Mouse (Mus musculus) left cerebral cortex, postnatal 25 days (tissue): ENCODE measurements around the gene Gadd45g. TPM values are rescaled to one million over a fixed set of nuclear protein-coding genes. Genes with fewer than 3 reads are reported as not detected.

Experiments
- DNase-seq, 2 experiments: peaks; one replicate each; pipeline ENCODE4 v3.0.0; 2022; ENCODE audit warnings: low spot score in 2 of 2, mixed read lengths in 1 of 2
- intact Hi-C: fragments of 180-260 bp; cut with DNase I; formaldehyde crosslinking; loops from one replicate; pipeline ENCODE4 v1.15.1; 2025
- total RNA-seq, 2 experiments: library from RNA; stranded (reverse); gene quantifications; 2 replicates each; pipeline ENCODE4 v1.2.3; 2021

Gene Gadd45g
- total RNA-seq, 2 experiments from 2014 or later: 11.6 to 16.9 TPM

DNA sequence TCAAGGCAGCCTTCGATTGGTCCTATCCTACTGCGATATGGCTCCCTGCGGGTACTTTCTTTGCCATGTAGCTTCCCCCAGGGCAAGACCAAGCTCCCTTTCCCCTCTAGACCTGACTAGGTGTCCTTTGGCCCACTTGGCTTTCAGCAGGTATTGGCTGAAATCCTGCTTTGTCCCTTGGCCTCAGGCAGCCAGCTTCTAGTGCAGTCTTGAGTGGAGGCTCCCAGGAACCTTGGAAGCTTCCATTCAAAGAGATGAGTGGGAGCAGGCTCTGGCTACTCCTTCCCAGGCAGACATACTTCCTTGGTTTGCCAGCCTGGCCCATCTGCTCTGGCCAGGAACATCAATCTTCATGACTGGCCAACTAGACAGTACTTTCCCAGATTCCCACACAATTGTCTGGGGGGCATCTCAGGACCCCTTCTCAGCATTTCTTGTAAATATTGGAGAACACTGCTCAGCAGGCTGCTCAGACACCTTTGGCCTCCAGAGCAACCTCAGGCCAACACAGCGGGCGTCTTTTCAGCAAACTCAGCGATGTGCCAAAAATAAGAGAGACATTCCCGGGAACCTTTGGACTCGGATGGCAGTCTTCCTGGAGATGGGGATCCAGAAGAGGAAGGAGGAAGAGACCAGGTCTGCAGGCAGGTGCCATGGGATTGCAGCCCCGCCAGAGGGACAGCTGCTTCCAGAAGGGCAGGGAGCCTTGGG lies 25.9 kb downstream of the Gadd45g start:
- no peak for DNase-seq
- intact Hi-C loops: no loop called here

DNA sequence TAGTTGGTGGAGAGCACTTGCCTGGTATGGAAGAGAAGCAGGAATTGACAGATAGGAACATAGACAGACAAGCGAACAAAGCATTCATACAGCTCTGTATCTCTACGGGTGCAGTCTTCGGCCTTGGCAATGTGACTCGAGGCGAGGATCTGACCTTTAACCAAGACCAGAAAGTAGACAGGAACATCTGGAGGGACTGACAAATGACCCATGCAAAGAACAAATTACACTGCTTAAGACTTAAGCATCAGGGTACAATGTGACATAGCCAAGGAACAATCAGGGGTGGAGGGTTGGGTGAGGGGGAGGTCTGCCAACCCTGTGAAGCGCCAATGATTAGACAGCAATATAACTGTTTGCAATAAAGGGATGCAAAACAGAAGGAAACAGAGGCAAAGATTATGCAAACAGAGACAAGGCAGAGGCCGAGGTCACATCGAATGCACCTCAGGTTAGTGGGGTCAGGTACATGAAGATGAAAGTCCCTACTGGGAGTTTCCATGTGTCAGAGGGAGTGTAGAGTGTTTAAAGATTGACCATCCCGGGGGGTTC lies 26.6 kb downstream of the Gadd45g start:
- intact Hi-C loops: no loop called here
- no peak for DNase-seq

DNA sequence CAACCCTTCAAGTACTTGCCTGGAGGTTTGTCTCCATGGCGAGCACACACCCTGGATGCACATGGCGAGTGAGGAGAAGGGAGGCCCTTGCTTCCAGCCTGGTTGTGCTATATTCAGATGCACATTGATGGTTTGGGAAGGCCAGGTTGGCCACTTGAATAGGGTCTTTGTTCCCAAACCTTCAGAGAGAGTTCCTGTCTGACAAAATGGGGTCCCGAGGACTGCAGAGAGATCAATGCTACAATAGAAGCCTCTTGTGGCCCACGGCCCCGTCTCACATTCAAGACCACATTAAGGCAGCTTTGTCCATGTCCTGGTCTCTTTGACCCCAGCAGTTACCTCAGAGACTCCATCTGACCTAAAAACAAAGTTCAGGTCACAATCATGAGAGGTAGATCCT lies 27.3 kb downstream of the Gadd45g start:
- DNase-seq: no peak
- intact Hi-C loops: no loop called here

DNA sequence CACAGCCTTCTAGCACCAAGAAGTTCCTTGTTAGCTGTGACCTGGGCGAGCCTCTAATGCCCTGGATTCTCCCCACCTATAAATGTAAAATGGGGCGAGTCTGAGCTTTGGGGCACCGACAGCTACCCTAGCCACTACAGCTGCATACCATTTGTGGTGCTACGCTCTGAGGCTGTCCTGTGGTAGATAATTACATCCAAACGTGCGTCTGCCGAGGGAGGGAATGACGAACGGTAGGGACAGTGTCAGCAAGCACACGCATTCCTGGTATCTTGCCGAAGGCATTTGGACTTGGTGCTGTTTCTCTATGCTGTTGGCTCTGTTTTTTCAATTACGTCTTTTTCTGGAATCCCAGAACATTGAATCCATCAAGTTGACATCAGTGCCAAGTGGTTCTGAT lies 29.7 kb downstream of the Gadd45g start:
- intact Hi-C loops: no loop called here

DNA sequence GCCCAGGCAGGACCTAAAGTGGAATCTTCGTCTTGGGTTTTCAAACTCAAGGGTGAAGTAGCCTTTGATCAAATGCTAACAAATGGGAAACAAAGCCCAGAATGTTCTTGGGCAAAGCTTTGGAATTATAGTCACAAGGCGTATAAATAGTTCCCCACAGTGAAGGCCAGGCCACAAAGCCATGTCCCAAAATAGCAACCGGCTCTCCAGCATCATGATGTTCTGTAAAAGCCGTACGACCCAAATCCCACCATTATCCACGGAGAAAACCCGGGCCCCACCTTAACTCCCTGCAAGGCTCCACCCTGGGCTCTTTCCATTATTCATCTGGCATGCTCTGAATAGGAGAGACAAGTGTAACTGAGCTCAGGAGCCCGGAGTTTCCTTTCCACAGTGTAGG lies 32.3 kb downstream of the Gadd45g start:
- DNase-seq: no peak
- intact Hi-C loops: no loop called here

More for the DNA sequence above, 29.7 kb downstream of the Gadd45g start:
- DNase-seq: no peak

DNA sequence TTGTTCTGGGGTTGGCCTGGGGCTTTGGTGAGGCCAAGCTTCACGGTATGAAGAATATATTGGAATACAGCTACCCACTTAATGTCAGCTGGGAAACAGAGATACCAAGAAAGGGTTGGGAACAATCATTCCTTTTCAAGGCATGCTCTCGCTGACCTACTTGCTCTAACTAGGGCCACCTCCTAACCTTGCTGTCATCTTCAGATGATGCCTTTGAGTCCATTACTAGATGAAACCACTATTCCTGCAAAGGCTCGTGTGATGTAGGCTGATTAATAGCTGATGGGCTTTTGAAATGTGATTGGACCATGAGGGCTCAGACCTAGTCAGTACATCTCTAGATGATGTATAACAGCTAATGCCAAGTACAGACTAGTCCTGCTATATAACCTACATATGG lies 33.1 kb downstream of the Gadd45g start:
- intact Hi-C loops: no loop called here

DNA sequence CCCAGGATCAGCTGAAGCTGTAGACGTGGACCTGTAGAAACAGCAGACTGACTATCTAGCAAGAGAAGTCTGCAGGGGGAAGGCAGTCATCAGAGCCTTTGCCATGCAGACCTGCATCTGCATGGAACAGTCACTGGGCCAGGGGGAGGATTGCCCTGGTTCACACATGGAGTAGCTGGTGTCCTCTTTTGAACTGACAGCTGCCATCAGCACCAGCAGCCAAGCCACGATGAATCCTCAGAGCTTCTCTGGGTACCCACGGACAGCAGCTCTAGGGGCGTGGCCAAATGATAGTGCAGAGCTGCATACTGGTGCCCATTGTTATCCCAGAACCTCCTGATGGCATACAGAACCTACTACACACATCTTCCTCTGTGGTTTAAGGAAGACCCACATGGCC lies 33.5 kb downstream of the Gadd45g start:
- intact Hi-C loops: no loop called here
- no peak for DNase-seq

More for the DNA sequence above, 33.1 kb downstream of the Gadd45g start:
- no peak for DNase-seq

DNA sequence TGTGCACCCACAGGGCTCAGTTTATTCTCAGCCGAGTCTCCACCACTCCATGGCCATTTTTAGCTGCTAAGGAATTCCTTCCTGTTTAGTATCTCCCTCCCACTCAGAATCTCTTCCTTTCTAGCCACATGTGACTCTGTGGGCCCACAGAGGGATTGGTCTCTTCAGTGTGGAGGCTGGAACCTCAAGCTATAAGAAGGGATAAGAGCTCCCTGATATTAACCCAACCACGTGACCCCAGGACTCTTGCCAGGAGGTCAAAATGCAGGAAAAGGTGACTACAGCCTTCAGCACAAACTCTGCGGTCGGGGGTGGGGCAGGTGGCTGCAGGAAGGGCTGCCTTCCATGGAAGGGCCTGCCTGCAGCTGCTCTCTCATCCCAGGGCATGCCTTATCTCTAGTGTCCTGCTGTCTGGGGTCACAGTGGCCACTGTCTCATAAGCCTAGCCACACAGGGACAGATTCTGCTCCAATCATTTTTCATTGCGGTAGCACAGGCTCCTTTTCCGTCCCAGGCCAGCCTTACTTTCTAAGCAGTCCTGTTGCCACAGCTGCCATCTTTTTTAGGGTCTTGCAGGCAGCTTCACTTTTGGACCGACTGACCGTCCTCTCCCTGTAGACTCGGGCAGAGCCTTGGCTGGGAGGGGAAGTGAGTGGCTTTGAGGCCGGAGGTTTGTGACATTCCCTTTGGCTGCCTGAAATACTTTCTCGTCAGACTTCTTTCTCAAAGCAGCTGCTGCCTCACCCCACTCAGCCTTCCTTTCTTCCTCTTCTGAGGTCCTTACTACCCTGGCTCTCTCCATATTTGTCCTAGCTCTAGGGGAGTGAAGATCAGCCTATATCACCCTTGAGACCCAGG lies 35.0 kb downstream of the Gadd45g start:
- intact Hi-C loops: loop anchor here (1.0 kb wide), 2 partner anchors 32 to 196 kb away; no protein-coding TSS in a partner anchor
- DNase-seq: peak in 1 of 2 experiments; percentile 80

DNA sequence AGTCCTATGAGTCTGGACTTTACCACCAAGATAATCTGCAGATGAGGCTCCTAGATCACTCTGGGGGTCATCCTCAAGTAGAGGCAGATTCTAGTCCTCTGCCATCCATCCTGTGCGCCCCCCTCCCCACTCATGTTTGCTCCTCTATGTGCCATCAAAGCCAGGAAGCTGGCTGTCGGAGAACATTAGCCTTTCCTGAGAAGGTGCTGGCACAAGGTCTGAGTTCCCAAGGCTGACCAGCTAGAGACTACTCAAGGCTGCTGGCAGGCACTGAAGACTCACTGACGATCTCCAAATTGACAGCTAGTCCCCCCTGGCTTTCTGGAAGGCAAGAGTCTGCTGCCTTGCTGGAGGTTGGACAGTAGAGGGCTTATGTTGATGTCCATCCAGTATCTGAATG lies 35.7 kb downstream of the Gadd45g start:
- intact Hi-C loops: no loop called here
- no peak for DNase-seq

DNA sequence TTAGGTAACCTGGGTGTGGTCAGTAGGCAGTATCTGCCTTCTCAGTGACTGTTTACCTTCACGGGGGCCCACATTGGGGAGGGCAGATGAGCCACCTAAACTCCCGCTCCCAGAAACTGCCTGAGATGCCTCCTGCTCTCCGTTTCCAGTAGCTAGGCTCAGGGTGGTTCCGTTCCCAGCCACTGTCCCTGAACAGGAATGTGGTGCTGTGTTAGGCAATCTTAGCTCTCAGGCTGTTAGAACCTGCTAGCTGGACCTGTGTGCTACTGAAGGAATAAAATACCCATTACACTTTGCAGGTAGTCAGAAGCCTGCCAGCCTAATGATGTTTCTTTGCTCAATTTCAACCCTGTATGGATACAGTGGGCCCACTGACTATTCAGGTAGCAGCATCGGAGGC lies 37.8 kb downstream of the Gadd45g start:
- intact Hi-C loops: no loop called here

DNA sequence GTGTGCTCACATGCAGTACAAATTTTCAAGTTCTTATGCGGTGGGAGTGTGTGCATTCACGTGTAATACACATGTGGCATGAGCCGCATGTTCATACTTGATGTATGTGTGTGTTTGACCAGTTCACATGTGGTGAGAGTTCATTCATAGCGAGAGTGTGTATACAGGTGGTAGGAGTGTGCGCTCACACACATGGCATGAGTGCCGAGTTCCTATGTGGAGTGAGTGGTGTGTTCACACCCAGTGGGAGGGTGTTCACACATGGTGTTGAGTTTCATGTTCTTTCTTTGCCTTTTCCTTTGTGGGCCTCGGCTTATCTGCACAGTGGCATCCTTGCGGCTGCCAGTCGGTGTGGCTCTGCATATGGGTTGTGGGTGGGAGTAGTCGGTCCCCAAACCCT lies 39.1 kb downstream of the Gadd45g start:
- peak in 1 of 2 experiments; percentile 29 for DNase-seq
- intact Hi-C loops: no loop called here

More for the DNA sequence above, 37.8 kb downstream of the Gadd45g start:
- DNase-seq: no peak

DNA sequence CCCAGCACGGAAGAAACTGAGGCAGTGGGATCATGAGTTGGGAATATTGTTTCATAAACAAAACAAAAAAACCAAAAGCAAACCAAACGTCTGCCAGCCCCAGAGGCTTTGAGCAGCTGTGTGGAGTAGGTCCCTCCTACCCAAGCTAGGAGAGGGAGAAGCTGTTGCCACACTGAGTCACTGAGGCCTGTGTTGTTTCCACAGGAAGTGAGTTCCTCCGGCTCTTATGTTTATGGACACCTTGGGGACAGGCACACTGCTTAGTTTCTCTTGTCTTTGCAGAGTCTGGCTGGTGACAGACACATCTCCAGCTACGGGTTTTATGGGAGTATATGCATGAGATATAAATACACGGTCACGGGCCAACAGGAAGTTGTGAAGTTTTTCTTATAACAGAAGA lies 39.6 kb downstream of the Gadd45g start:
- intact Hi-C loops: no loop called here
- peak in 1 of 2 experiments; percentile 22 for DNase-seq

DNA sequence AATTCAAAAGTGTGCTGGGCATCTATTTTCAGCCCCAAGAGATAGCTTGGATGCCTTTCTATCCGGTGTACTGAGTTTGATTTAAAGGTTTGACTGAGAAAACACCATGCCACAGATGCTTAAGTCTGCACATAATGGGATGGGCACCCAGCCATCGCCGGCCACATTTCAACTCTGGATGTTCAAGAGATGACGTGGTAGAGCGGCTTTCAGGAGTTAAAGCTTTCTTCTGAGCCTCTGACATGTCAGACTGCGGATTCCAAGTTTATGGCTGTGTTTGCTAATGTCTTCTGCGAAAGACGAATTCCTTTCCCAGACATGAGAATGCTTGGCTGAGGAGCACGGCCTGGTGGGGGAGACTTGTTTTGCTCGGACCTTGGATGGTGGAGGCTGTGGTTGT lies 40.2 kb downstream of the Gadd45g start:
- intact Hi-C loops: no loop called here
- DNase-seq: no peak

DNA sequence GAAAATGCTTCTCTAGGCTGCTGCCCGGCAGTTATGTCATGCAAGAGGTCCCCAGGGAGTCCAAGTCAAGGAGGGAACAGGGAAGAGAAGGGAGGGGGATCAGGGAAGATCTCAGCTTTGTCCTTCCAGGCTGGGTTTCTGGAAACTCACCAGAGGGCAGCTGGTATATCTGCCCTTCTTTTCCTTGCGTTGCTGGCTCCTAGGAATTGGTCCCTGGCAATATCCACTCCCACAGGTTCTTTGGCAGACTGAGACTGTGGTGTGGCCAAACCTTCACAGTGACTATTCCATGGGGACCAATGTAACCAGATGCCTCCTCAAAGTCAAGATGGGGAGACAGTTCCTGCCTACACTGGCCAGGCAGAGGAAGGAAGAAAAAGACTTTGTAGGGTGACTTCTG lies 41.9 kb downstream of the Gadd45g start:
- intact Hi-C loops: no loop called here
- DNase-seq: no peak

DNA sequence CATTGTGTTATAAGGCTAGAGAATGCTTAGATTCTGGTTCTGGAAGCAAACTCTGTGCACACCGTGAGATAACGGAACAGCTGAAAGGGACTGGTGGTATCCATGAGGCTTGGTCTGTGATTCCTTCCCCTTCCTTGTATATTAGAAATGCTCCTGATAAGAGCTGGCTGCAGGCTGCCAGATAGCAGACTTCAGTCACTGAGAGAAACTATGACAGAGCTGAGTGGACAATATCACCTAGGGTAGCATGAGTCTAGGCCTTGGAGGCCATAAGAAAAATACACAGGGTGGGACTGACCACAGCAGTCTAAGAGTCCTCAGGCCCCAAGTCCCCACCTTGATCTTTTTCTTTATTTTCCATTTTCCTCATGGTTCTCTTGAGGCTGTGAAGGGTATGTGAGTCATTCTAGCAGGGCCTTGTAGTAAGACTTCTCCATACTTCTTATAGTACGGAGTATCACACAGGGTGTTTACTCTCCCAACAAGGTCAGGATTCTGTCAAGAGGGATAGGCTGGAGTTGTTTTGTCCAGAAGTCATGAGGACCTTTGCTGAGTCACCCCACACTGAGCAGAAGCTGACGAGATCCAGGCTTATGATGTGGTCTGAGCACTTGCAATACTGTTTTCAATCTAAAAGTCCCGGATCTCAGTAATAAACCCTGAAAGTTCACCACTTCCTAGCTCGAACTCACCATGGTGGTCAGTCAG lies 45.5 kb downstream of the Gadd45g start:
- no peak for DNase-seq
- intact Hi-C loops: no loop called here

DNA sequence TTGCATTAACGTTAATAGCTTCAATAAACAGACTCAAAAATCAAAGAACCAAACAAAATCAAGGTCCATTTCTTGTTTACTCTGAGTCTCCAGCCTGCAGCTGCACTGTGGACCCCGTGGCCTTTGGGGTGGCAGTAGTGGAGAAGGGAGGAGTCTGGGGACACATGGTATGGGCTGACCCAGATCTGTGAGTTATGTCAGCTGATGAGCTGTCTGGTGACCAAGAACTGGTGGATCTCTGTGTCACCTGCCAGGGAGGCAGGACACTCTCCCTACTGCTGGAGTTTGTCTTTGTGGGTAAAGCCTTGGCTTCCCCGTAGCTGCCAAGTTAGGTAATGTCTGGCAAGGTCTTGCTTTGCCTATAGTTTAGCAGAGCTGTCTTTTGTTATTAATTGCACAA lies 51.1 kb downstream of the Gadd45g start:
- intact Hi-C loops: no loop called here
- DNase-seq: no peak
